Mouse (Mus musculus) bone marrow, adult 2 months (tissue): ENCODE data around the gene Stip1. TPM values are rescaled to one million over a fixed set of nuclear protein-coding genes. Genes with fewer than 3 reads are reported as not detected.
"Not testable (repeated sequence)": the region's sequence is repeated elsewhere in the genome, so short reads cannot be mapped to it uniquely, and the experiment has no call there.

Experiments used
- H3K27ac ChIP-seq: fragments of 200-500 bp; 2 replicates; pipeline ENCODE4 v1.5.1; 2012; ENCODE audit warnings: low read depth, mild to moderate bottlenecking, control low read depth, inconsistent platforms, low read length; ENCODE audit not compliant: control insufficient read depth, poor library complexity, insufficient read depth
- H3K4me1 ChIP-seq: fragments of 200-500 bp; 2 replicates; pipeline ENCODE4 v1.6.1; 2011; ENCODE audit warnings: low read length; ENCODE audit not compliant: control insufficient read depth, insufficient read depth
- H3K4me3 ChIP-seq: fragments of 200-500 bp; replicated peaks from 2 replicates; pipeline ENCODE3; 2011; ENCODE audit warnings: mild to moderate bottlenecking, low read depth, low read length, control low read depth; ENCODE audit not compliant: control insufficient read depth
- CTCF ChIP-seq: fragments of 200-500 bp; IDR thresholded peaks from 2 replicates; pipeline ENCODE4 v1.5.1; 2011; ENCODE audit warnings: low read length, control low read depth; ENCODE audit not compliant: control insufficient read depth, insufficient read depth
- POLR2A ChIP-seq: fragments of 200-500 bp; IDR thresholded peaks from 2 replicates; pipeline ENCODE4 v1.6.1; 2011; ENCODE audit warnings: low read depth, mild to moderate bottlenecking, control low read depth, low read length, borderline replicate concordance; ENCODE audit not compliant: control insufficient read depth
- WGBS: fragments of 180-500 bp; shearing (Covaris S2); methylation state at CpG from one replicate; pipeline ENCODE4 v1.1.7; 2018; 5-methylcytosine and 5-hydroxymethylcytosine counted together
- polyA plus RNA-seq: library from polyadenylated mRNA; stranded (reverse); fragments of >200 nt; gene quantifications from 2 replicates; pipeline ENCODE4 v1.2.4, GENCODE M21; 2011; ENCODE audit warnings: low replicate concordance; ENCODE audit not compliant: missing spikeins, insufficient read depth, insufficient read length

Gene Stip1
- polyA plus RNA-seq, 1 experiment: 95.7 TPM

DNA sequence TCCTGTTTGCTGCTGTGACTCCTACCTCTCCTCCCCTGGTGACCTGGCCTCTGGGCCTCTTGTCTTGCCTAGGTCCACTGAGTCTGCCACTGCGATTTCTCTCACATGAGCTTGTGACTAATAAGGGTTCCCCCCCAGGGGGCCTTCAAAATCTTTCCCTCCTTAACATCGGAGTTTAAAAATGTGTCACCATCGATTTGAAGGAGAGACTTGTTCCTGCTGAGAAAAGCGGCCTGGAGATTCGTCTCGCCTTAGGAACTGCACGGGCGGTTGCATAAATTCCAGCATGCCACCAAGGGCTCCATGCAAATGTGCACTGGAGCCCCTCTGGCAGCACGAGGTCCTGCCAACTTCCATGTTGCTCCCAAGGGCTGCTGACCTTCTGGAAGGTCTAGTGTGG lies 37.9 kb upstream of the Stip1 start:
- H3K27ac ChIP-seq: no peak overlapping the region
- TF ChIP-seq POLR2A (no peak), CTCF (no peak)
- WGBS: 82% methylated on average over 9 of the region's 9 CpGs

DNA sequence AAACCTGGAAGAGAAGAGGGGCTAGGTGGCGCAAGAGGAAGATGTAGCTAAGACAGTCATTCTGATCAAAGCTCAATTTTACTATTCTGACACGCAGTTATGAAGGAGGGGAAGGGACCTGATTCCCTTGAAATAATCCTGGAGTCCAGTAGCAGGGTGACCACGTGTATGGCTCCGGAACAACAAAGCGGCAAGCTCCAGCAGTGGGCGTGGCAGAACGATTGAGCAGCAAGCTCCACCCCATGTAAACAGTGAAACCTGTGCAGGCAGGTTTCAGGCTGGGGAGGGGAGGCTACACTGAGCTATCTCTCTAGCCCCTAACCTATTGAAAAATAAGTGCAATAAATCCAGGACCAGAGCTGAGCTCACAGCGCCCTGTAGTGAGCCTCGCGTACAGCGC lies 35.6 kb upstream of the Stip1 start:
- WGBS: 87% methylated on average over 11 of the region's 11 CpGs
- not testable (repeated sequence) for H3K4me3 ChIP-seq, H3K27ac ChIP-seq, H3K4me1 ChIP-seq

More for the DNA sequence above, 37.9 kb upstream of the Stip1 start:
- Histone ChIP-seq H3K4me1 (no peaks in the 10 kb centered on the region; the same call in 1 of the 2 replicates), H3K4me3 (no peak overlapping the region)

DNA sequence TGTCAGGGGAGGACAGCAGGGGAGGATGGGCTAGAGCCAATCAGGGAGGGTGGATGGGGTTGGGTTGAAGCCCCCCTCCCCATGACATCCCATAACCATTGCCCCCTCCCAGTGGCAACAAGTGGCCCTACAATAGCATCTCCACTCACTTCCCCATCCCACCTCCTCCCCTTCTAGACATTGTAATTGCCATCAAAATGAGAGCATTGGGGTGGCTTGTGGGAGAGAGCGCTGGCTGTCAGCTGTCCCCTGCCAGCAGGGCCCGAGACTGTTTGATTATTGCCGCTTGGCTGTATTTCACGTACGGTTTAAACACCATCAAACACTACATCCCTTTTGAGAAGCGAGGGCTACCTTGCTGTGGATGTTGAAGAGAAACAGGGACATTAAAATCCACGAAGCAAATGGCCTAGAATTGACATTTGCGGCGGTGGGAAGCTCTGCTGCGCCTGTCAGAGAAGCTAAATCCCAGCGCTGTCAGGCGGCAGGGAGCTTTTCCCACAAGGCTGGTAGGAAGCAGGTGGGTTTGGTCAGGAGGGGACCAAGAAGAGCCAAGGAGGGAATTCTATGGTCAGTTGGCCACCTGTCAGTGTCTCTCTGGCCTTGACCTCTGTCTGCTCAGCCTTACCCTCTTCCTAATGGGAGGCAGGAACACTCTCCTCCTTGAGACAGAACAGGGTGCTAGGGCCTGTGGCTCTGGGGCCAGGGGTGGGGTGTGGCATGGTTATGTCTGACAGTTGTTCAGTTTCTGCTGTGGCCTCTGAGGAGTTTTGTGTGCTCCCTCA lies 34.4 kb upstream of the Stip1 start:
- Histone ChIP-seq H3K27ac (no peak overlapping the region), H3K4me1 (no peaks in the 10 kb centered on the region; the same call in 1 of the 2 replicates), H3K4me3 (no peak overlapping the region)
- WGBS: 87% methylated on average over 12 of the region's 12 CpGs
- TF ChIP-seq POLR2A: no peak
- TF ChIP-seq CTCF: no peak

DNA sequence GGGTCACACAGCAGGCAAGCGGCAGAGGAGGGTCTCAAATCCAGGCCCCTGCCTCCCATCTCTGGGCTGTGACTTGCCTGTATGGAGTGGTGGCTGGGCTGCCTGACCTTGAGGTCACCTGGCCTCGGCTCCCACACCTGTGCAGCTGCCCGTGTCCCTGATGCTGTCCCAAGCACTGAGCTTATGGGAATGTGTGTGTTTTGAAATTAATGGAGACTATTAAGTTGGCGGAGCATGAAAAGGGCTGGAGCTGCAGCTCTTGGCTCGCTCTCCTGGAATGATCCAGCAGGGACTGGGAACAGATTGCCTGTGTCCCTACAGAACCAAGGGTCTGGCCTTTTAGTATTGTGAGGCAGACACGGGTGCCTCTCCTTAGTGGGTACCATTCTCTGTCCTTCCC lies 32.5 kb upstream of the Stip1 start:
- TF ChIP-seq POLR2A: no peak
- no peak for TF ChIP-seq CTCF

DNA sequence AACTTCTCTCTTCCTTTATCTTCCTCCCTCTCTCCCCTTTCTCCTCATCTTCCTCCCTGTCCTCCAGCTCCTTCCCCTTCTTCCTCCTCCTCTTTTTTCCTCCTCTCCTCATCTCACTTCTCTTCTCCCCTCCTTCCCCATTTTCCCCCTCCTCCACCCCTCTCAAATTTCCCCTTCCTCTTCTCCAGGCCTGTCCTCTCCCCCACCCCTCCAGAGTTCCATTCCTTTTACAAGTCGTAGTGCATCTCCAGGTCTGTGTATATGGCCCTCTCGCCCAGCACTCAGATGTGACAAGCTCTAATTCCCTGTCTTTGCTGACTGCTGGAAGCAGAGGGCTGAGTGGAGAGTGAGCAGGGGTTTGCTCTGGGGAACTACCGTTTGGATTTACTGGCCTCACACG lies 31.0 kb upstream of the Stip1 start:
- Histone ChIP-seq H3K4me1 (peaks cover 2% of the 10 kb centered on the region; the same call in 1 of the 2 replicates), H3K4me3 (no peak overlapping the region), H3K27ac (no peak overlapping the region)
- WGBS: 60% methylated on average over 4 of the region's 4 CpGs
- TF ChIP-seq POLR2A (no peak), CTCF (no peak)

More for the DNA sequence above, 32.5 kb upstream of the Stip1 start:
- WGBS: 81% methylated on average over 6 of the region's 6 CpGs
- H3K4me3 ChIP-seq: no peak overlapping the region
- no peaks in the 10 kb centered on the region; the same call in 1 of the 2 replicates for H3K4me1 ChIP-seq
- no peak overlapping the region for H3K27ac ChIP-seq

DNA sequence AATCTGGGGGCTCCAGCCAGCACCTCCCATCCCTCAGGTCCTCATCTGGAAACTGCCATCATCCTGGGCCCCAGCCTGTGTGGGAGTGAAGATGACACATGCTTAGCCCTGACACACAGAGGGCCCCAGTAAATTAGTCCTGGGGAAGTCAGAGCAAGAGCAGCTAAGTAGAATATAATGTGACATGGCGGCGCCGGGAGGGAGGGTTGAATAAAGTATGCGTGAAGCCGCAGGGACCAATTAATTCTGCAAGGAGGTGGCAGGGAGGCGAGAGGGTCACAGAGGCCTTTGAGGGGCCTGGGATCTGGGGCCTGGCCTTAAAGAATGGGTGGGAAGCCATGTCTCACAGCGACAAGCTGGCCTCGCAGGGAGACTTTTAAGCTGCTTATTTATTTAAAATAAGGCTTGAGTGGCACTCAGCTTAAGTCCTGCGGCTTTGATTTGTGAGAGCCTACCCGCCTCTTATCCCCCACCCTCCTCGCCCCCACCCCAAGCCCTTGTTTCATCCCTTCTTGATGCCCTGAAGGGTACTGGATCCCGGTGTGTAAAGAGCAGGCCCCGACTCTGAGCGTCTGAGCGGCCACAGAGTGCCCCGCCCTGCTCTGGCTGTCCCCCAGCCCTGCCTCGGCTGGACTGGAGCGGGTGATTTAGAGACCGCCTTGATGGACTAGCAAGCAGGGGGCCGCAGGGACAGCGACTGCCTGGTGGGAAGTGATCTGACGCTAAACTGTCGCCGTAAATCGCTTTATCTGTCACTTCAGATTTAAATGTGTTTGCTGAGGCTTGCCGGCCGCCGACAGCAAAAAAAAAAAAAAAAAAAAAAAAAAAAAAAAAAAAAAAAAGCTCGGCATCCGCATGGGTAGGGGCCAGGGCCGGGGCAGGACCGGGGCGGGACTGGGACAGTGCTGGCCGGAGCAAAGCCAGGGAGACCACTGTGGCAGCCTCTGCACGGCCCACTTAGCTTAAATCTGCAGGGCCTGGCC lies 30.3 kb upstream of the Stip1 start:
- no peak for TF ChIP-seq POLR2A
- TF ChIP-seq CTCF: no peak
- H3K27ac ChIP-seq: no peak overlapping the region
- H3K4me1 ChIP-seq: peaks cover 2% of the 10 kb centered on the region; the same call in 1 of the 2 replicates
- H3K4me3 ChIP-seq: no peak overlapping the region
- WGBS: 58% methylated on average over 34 of the region's 35 CpGs

- no peak overlapping the region for H3K4me3 ChIP-seq
- no peak for TF ChIP-seq POLR2A
- TF ChIP-seq CTCF: no peak
- peaks cover 4% of the 10 kb centered on the region; the same call in 1 of the 2 replicates for H3K4me1 ChIP-seq
- WGBS: 65% methylated on average over 11 of the region's 11 CpGs
- no peak overlapping the region for H3K27ac ChIP-seq
Observed at GRCm38 (mm10) chr19:7068661-7069531, 29.1 kb upstream of the Stip1 start.

GRCm38 (mm10) chr19:7068136-7068535 lies 28.4 kb upstream of the Stip1 start:
- WGBS: 7% methylated on average over 14 of the region's 14 CpGs
- Histone ChIP-seq H3K4me3 (no peak overlapping the region), H3K4me1 (peaks cover 4% of the 10 kb centered on the region; the same call in 1 of the 2 replicates), H3K27ac (no peak overlapping the region)
- TF ChIP-seq POLR2A: no peak
- TF ChIP-seq CTCF: peak; percentile 87
